Mouse (Mus musculus) embryonic facial prominence, embryonic 13.5 days (tissue): ENCODE measurements at regions not wholly inside any gene's neighbourhood (a gene's known extent, or its start where the extent isn't known, plus 50 kb on each side); places are given as distances from the start of the nearest gene placed in this dataset.

ENCODE experiments used
- ATAC-seq: fragments of 200-750 bp; cut with Nextera tagmentation; 2 replicates; pipeline ENCODE4 v1.8.0; 2017; ENCODE audit warnings: low read depth; ENCODE audit not compliant: insufficient number of reproducible peaks, insufficient read depth, low FRiP score, low TSS enrichment
- H3K27ac ChIP-seq: fragments of 300-500 bp; sonication (generic); 2 replicates; pipeline ENCODE4 v1.5.1; 2015; ENCODE audit warnings: moderate library complexity, mild to moderate bottlenecking, inconsistent platforms
- H3K27me3 ChIP-seq: fragments of 300-500 bp; sonication (generic); 2 replicates; pipeline ENCODE4 v1.6.1; 2015; ENCODE audit warnings: mild to moderate bottlenecking, inconsistent platforms
- H3K36me3 ChIP-seq: fragments of 300-500 bp; sonication (generic); 2 replicates; pipeline ENCODE4 v1.6.1; 2015; ENCODE audit warnings: mild to moderate bottlenecking, inconsistent platforms
- H3K4me1 ChIP-seq: fragments of 300-500 bp; sonication (generic); 2 replicates; pipeline ENCODE4 v1.6.1; 2015; ENCODE audit warnings: inconsistent platforms
- H3K4me2 ChIP-seq: fragments of 300-500 bp; sonication (generic); 2 replicates; pipeline ENCODE4 v1.6.1; 2015; ENCODE audit warnings: moderate library complexity, mild to moderate bottlenecking, inconsistent platforms
- H3K4me3 ChIP-seq: fragments of 300-500 bp; sonication (generic); 2 replicates; pipeline ENCODE4 v1.5.1; 2015; ENCODE audit warnings: mild to moderate bottlenecking, inconsistent platforms
- H3K9ac ChIP-seq: fragments of 300-500 bp; sonication (generic); 2 replicates; pipeline ENCODE4 v1.6.1; 2015; ENCODE audit warnings: mild to moderate bottlenecking, inconsistent platforms
- H3K9me3 ChIP-seq: fragments of 300-500 bp; sonication (generic); 2 replicates; pipeline ENCODE4 v1.6.1; 2016; ENCODE audit warnings: inconsistent platforms
- WGBS: fragments of 180-500 bp; shearing (Covaris S2); methylation state at CpG from one replicate; pipeline ENCODE4 v1.1.7; 2015; ENCODE audit warnings: mixed read lengths; 5-methylcytosine and 5-hydroxymethylcytosine counted together

GRCm38 (mm10) chr1:137852262-137852661 is 323.2 kb downstream of the Ptprc start:
- Histone ChIP-seq H3K4me2 (no peak overlapping the region), H3K27me3 (no peaks in the 10 kb centered on the region), H3K4me3 (no peak overlapping the region), H3K9me3 (no peaks in the 10 kb centered on the region), H3K27ac (no peak overlapping the region), H3K4me1 (no peaks in the 10 kb centered on the region), H3K36me3 (no peaks in the 10 kb centered on the region), H3K9ac (no peak overlapping the region)
- ATAC-seq, result no peak
- 87% methylated on average over 2 of the region's 2 CpGs for WGBS

GRCm38 (mm10) chr1:137847311-137847923 is 328.1 kb downstream of the Ptprc start:
- Histone ChIP-seq H3K4me2 (no peak overlapping the region), H3K36me3 (no peaks in the 10 kb centered on the region), H3K27me3 (no peaks in the 10 kb centered on the region), H3K4me1 (no peaks in the 10 kb centered on the region), H3K27ac (no peak overlapping the region), H3K9me3 (no peaks in the 10 kb centered on the region; the same call in 1 of the 2 replicates), H3K9ac (no peak overlapping the region), H3K4me3 (no peak overlapping the region)
- ATAC-seq, result no peak
- 86% methylated on average over 10 of the region's 10 CpGs for WGBS

GRCm38 (mm10) chr1:137846857-137847256 is 328.7 kb downstream of the Ptprc start:
- no peaks in the 10 kb centered on the region for H3K4me1 ChIP-seq
- H3K27ac ChIP-seq, result no peak overlapping the region
- no peak for ATAC-seq
- no peak overlapping the region for H3K4me3 ChIP-seq
- no peak overlapping the region for H3K4me2 ChIP-seq
- H3K27me3 ChIP-seq, result no peaks in the 10 kb centered on the region
- no peaks in the 10 kb centered on the region; the same call in 1 of the 2 replicates for H3K9me3 ChIP-seq
- no peak overlapping the region for H3K9ac ChIP-seq
- no peaks in the 10 kb centered on the region for H3K36me3 ChIP-seq
- WGBS, result 75% methylated on average over 1 of the region's 1 CpGs

- no peak for ATAC-seq
- no peak overlapping the region for H3K4me3 ChIP-seq
- no peaks in the 10 kb centered on the region for H3K36me3 ChIP-seq
- H3K27me3 ChIP-seq, result no peaks in the 10 kb centered on the region
- no peak overlapping the region for H3K27ac ChIP-seq
- no peaks in the 10 kb centered on the region; the same call in 1 of the 2 replicates for H3K9me3 ChIP-seq
- peaks cover 4% of the 10 kb centered on the region; the same call in 1 of the 2 replicates for H3K4me1 ChIP-seq
- no peak overlapping the region for H3K9ac ChIP-seq
- H3K4me2 ChIP-seq, result no peak overlapping the region
Measured at GRCm38 (mm10) chr1:137840531-137840930, 335.0 kb downstream of the Ptprc start.

- H3K36me3 ChIP-seq, result no peaks in the 10 kb centered on the region
- no peaks in the 10 kb centered on the region; the same call in 1 of the 2 replicates for H3K9me3 ChIP-seq
- no peak overlapping the region for H3K4me3 ChIP-seq
- H3K27ac ChIP-seq, result peak overlapping the region; percentile 58
- WGBS, result 48% methylated on average over 5 of the region's 5 CpGs
- ATAC-seq, result no peak
- H3K4me1 ChIP-seq, result peaks cover 4% of the 10 kb centered on the region; the same call in 1 of the 2 replicates
- H3K27me3 ChIP-seq, result no peaks in the 10 kb centered on the region
- no peak overlapping the region for H3K4me2 ChIP-seq
- no peak overlapping the region for H3K9ac ChIP-seq
Measured at GRCm38 (mm10) chr1:137839703-137840102, 335.8 kb downstream of the Ptprc start.

- H3K4me3 ChIP-seq, result no peak overlapping the region
- no peaks in the 10 kb centered on the region; the same call in 1 of the 2 replicates for H3K9me3 ChIP-seq
- no peak overlapping the region for H3K9ac ChIP-seq
- 26% methylated on average over 2 of the region's 2 CpGs for WGBS
- peaks cover 4% of the 10 kb centered on the region; the same call in 1 of the 2 replicates for H3K4me1 ChIP-seq
- peak overlapping the region; percentile 58; the same call in 1 of the 2 replicates for H3K27ac ChIP-seq
- H3K36me3 ChIP-seq, result no peaks in the 10 kb centered on the region
- ATAC-seq, result no peak
- no peak overlapping the region for H3K4me2 ChIP-seq
- H3K27me3 ChIP-seq, result no peaks in the 10 kb centered on the region
Measured at GRCm38 (mm10) chr1:137839263-137839662, 336.2 kb downstream of the Ptprc start.

- Histone ChIP-seq H3K4me2 (no peak overlapping the region), H3K4me1 (peaks cover 4% of the 10 kb centered on the region; the same call in 1 of the 2 replicates), H3K27me3 (no peaks in the 10 kb centered on the region), H3K9ac (no peak overlapping the region), H3K9me3 (no peaks in the 10 kb centered on the region; the same call in 1 of the 2 replicates), H3K36me3 (no peaks in the 10 kb centered on the region), H3K27ac (no peak overlapping the region), H3K4me3 (no peak overlapping the region)
- ATAC-seq, result no peak
- 59% methylated on average over 8 of the region's 8 CpGs for WGBS
Measured at GRCm38 (mm10) chr1:137838357-137838756, 337.2 kb downstream of the Ptprc start.

GRCm38 (mm10) chr1:137833535-137833934 is 342.0 kb downstream of the Ptprc start:
- no peak overlapping the region for H3K9ac ChIP-seq
- H3K36me3 ChIP-seq, result no peaks in the 10 kb centered on the region
- 61% methylated on average over 3 of the region's 3 CpGs for WGBS
- H3K9me3 ChIP-seq, result no peaks in the 10 kb centered on the region
- no peaks in the 10 kb centered on the region for H3K27me3 ChIP-seq
- ATAC-seq, result no peak
- no peaks in the 10 kb centered on the region for H3K4me1 ChIP-seq
- H3K4me3 ChIP-seq, result no peak overlapping the region
- H3K4me2 ChIP-seq, result no peak overlapping the region
- H3K27ac ChIP-seq, result no peak overlapping the region

- no peaks in the 10 kb centered on the region for H3K9me3 ChIP-seq
- no peaks in the 10 kb centered on the region for H3K36me3 ChIP-seq
- no peaks in the 10 kb centered on the region for H3K27me3 ChIP-seq
- no peak overlapping the region for H3K9ac ChIP-seq
- H3K4me3 ChIP-seq, result no peak overlapping the region
- WGBS, result 69% methylated on average over 4 of the region's 4 CpGs
- no peak overlapping the region for H3K27ac ChIP-seq
- H3K4me2 ChIP-seq, result no peak overlapping the region
- no peaks in the 10 kb centered on the region for H3K4me1 ChIP-seq
- ATAC-seq, result no peak
Measured at GRCm38 (mm10) chr1:137831284-137831683, 344.2 kb downstream of the Ptprc start.

- H3K9me3 ChIP-seq, result no peaks in the 10 kb centered on the region
- 77% methylated on average over 4 of the region's 4 CpGs for WGBS
- no peak overlapping the region for H3K4me3 ChIP-seq
- H3K9ac ChIP-seq, result no peak overlapping the region
- no peaks in the 10 kb centered on the region for H3K27me3 ChIP-seq
- H3K27ac ChIP-seq, result no peak overlapping the region
- no peak overlapping the region for H3K4me2 ChIP-seq
- ATAC-seq, result no peak
- no peaks in the 10 kb centered on the region for H3K4me1 ChIP-seq
- no peaks in the 10 kb centered on the region for H3K36me3 ChIP-seq
Measured at GRCm38 (mm10) chr1:137827379-137827778, 348.1 kb downstream of the Ptprc start.

GRCm38 (mm10) chr1:137815401-137815888 is 360.1 kb downstream of the Ptprc start:
- no peak for ATAC-seq
- H3K9ac ChIP-seq, result no peak overlapping the region
- 0 out of 2 replicates have a peak, but pooled peaks cover 2% of the 10 kb centered on the region for H3K4me1 ChIP-seq
- H3K27ac ChIP-seq, result no peak overlapping the region
- H3K27me3 ChIP-seq, result no peaks in the 10 kb centered on the region
- no peaks in the 10 kb centered on the region for H3K36me3 ChIP-seq
- no peak overlapping the region for H3K4me2 ChIP-seq
- H3K9me3 ChIP-seq, result no peaks in the 10 kb centered on the region
- no peak overlapping the region for H3K4me3 ChIP-seq
- 73% methylated on average over 4 of the region's 4 CpGs for WGBS

GRCm38 (mm10) chr1:137814556-137814955 is 361.0 kb downstream of the Ptprc start:
- H3K36me3 ChIP-seq, result no peaks in the 10 kb centered on the region
- H3K9ac ChIP-seq, result no peak overlapping the region
- no peaks in the 10 kb centered on the region for H3K9me3 ChIP-seq
- ATAC-seq, result no peak
- no peak overlapping the region for H3K27ac ChIP-seq
- no peak overlapping the region for H3K4me3 ChIP-seq
- H3K4me2 ChIP-seq, result no peak overlapping the region
- 0 out of 2 replicates have a peak, but pooled peaks cover 2% of the 10 kb centered on the region for H3K4me1 ChIP-seq
- WGBS, result 76% methylated on average over 2 of the region's 2 CpGs
- H3K27me3 ChIP-seq, result no peaks in the 10 kb centered on the region
